Mouse (Mus musculus): ENCODE data around the gene Nfyc.

GRCm38 (mm10) chr4:120859865-120860264, 28.5 kb upstream of the Nfyc start:
- TF ChIP-seq POLR2AphosphoS2 (IDR thresholded peaks at IDR 0.05; ENCODE audit: low read length) (no peak), POLR2A (IDR thresholded peaks at IDR 0.05; ENCODE audit: control insufficient read depth in 1 of 2, insufficient read depth in 1 of 2, low read depth in 1 of 2, low read length in 2 of 2, poor library complexity in 1 of 2) (no peak), TBP (IDR thresholded peaks at IDR 0.05; ENCODE audit: low read depth, low read length) (no peak)

Data from MEL (cell line).